Mouse (Mus musculus) midbrain, embryonic 10.5 days (tissue): ENCODE data around the gene Itch. TPM values are rescaled to one million over a fixed set of nuclear protein-coding genes. Genes with fewer than 3 reads are reported as not detected.
A peak's percentile ranks its signal among the peaks of the same experiment; 100 is the strongest.

Experiments
- DNase-seq: peaks from one replicate; pipeline ENCODE4 v3.0.0-alpha.2; 2017; ENCODE audit warnings: low spot score
- H3K27ac ChIP-seq: fragments of 300-500 bp; sonication (generic); replicated peaks from 2 replicates; pipeline ENCODE4 v1.5.1; 2016; ENCODE audit warnings: mild to moderate bottlenecking
- H3K27me3 ChIP-seq: fragments of 300-500 bp; sonication (generic); 2 replicates; pipeline ENCODE4 v1.6.1; 2016; ENCODE audit warnings: low read depth, mild to moderate bottlenecking; ENCODE audit not compliant: poor library complexity, severe bottlenecking
- H3K36me3 ChIP-seq: fragments of 300-500 bp; sonication (generic); 2 replicates; pipeline ENCODE4 v1.6.1; 2016; ENCODE audit warnings: mild to moderate bottlenecking, moderate library complexity
- H3K4me1 ChIP-seq: fragments of 300-500 bp; sonication (generic); 2 replicates; pipeline ENCODE4 v1.6.1; 2016
- H3K4me3 ChIP-seq: fragments of 300-500 bp; sonication (generic); 2 replicates; pipeline ENCODE4 v1.5.1; 2016; ENCODE audit warnings: mild to moderate bottlenecking, moderate library complexity
- H3K9me3 ChIP-seq: fragments of 300-500 bp; sonication (generic); replicated peaks from 2 replicates; pipeline ENCODE4 v1.6.1; 2016; ENCODE audit warnings: mild to moderate bottlenecking
- WGBS: fragments of 180-500 bp; shearing (Covaris S2); methylation state at CpG from one replicate; pipeline ENCODE4 v1.1.7; 2016; 5-methylcytosine and 5-hydroxymethylcytosine counted together
- polyA plus RNA-seq: library from polyadenylated mRNA; unstranded; fragments of >200 nt; fragmentation: Nextera tagmentation; extraction: Ambion mirVana; gene quantifications from 2 replicates; pipeline ENCODE4 v1.2.1, GENCODE M21; 2016

The Itch gene
- polyA plus RNA-seq, 1 experiment from 2014 or later = 54.6 TPM

DNA sequence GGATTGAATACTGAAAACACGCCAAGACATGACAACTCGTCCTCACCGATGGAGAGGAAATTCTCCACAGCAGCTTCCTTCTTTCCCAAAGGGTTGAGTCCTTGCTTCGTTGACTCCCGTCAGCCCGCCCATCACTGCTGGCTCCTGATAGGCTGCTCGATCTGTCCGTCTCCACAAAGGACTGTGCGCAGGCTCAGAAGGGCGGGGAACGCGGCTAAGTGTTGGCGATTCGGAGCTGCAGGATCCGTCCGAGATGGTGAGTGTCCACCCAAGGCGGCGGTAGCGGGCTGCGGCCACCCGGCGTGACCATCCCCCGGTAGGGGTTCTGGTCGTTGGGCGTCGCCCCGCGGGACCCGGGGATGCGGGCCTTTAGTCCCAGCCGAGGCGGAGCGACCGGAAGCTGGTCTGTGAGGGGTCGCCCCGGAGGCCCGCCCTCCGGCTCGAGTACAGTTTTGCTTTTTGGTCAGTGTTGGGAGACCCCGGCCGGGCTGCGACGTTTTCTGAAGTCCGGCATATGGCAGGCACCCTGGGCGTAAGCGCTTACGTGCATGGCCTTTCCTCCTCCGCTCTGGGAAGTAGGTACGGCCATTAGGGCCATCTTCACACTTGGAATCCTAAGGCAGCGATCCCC, 103.2 kb downstream of the Itch start, which contains the start of gene Dynlrb1:
Gene Dynlrb1, plus strand, starts transcription at position 172 of the 631 bp plus-strand sequence.
- DNase-seq = peak; percentile 97
- under 1% methylated on average over 50 of the region's 50 CpGs for WGBS
- Histone ChIP-seq H3K27ac (peak within 1 kb of the TSS; percentile 94), H3K27me3 (no peaks in the 10 kb centered on the region), H3K4me1 (peaks cover 25% of the 10 kb centered on the region), H3K4me3 (peak within 1 kb of the TSS; percentile 72), H3K36me3 (peaks cover 8% of the 10 kb centered on the region), H3K9me3 (no peaks in the 10 kb centered on the region)

DNA sequence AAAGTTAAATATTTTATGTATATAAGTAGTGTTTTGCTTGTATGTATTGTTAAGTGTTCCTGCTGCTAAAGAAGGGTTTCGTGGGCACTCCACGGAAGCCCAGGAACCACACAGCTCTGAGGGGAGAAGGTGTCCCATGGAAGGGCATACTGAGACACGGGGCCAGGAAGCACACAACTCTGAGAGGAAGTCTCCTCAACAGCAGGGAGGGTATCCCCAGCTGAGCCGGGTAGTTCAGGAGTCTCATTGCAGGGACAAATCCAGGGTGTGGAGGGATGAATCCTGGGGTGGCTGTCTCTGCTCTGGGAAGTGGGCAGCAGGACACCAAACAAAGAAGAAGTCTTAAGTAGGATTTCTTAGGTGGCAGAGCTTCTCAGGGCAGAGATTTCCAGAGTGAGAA, 104.0 kb downstream of the Itch start:
- no peaks in the 10 kb centered on the region for H3K27me3 ChIP-seq
- peak overlapping the region; percentile 72 for H3K4me3 ChIP-seq
- H3K9me3 ChIP-seq = no peaks in the 10 kb centered on the region
- WGBS = 22% methylated on average over 4 of the region's 4 CpGs
- no peak for DNase-seq
- peaks cover 14% of the 10 kb centered on the region for H3K36me3 ChIP-seq
- peak overlapping the region; percentile 94 for H3K27ac ChIP-seq
- H3K4me1 ChIP-seq = peaks cover 25% of the 10 kb centered on the region

DNA sequence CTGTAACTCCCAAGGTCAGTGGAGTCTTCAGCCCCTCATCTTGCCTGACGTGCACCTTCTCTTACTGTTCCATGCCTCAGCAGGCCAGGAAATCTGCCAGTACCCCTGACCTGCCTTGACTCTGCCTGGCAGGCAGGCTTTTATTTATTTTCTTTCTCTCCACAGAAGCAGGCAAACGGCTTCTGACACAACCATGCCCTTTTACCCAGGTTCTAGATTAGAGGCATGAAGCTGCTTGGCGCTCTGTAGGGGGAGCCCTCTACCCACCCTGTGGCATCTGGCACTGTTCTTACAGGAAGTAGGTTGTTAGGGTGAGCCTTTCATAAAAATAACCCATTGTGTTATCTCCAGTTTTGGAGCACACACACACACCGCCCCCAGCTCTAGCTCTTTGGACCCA, 107.6 kb downstream of the Itch start:
- Histone ChIP-seq H3K27me3 (no peaks in the 10 kb centered on the region), H3K4me1 (peaks cover 15% of the 10 kb centered on the region), H3K4me3 (no peak overlapping the region), H3K9me3 (no peaks in the 10 kb centered on the region), H3K27ac (no peak overlapping the region), H3K36me3 (peaks cover 50% of the 10 kb centered on the region)
- DNase-seq = no peak
- 80% methylated on average over 4 of the region's 4 CpGs for WGBS

DNA sequence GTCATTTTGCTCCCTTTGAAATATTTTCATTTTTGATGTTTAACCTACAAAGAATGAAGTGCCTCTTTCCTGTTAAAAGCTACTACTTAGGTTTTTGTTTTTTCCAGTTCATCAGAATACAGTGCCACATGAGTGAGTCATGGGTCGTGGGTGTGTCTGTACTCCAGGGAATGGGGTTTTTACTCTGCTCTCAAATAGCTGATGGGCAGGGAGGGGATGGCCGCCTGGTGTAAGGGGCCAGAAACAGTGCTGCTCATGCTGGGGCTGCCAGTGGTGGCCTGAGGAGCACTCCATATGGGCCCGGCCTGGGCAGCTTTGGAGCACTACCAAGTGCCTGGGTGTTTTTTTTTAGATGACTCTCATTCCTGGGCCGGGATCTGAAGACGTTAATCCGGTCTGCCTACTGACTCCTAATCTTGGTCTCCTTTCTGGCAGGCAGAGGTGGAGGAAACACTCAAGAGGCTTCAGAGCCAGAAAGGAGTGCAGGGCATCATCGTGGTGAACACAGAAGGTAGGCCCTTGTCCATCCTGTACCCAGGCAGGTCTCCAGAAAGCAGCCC, 109.1 kb downstream of the Itch start:
- no peak overlapping the region for H3K27ac ChIP-seq
- WGBS = 89% methylated on average over 7 of the region's 7 CpGs
- H3K27me3 ChIP-seq = no peaks in the 10 kb centered on the region
- no peak overlapping the region for H3K4me3 ChIP-seq
- peaks cover 10% of the 10 kb centered on the region for H3K4me1 ChIP-seq
- peaks cover 65% of the 10 kb centered on the region for H3K36me3 ChIP-seq
- H3K9me3 ChIP-seq = no peaks in the 10 kb centered on the region
- no peak for DNase-seq

DNA sequence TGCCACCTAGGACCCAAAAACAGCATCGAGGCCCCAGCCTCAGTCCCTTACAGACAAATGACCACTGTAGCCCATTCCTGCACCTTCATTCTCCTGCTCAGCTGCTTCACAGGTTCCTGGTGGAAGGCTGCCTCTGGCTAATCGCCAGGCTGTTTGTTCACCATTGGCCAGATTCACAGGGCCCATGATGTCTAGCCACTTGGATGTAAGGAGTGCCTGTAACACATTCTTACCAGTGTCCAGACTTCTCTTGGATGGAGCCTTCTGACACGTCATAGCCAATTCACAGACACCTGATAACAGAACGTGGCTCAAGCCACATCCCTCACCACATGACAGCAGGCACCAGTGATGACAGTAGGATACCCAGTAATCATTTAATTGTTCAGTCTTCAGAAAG, 112.9 kb downstream of the Itch start:
- no peaks in the 10 kb centered on the region for H3K27me3 ChIP-seq
- H3K4me1 ChIP-seq = no peaks in the 10 kb centered on the region
- peaks cover 98% of the 10 kb centered on the region for H3K36me3 ChIP-seq
- 94% methylated on average over 4 of the region's 4 CpGs for WGBS
- no peaks in the 10 kb centered on the region for H3K9me3 ChIP-seq
- no peak overlapping the region for H3K27ac ChIP-seq
- DNase-seq = no peak
- H3K4me3 ChIP-seq = no peak overlapping the region

DNA sequence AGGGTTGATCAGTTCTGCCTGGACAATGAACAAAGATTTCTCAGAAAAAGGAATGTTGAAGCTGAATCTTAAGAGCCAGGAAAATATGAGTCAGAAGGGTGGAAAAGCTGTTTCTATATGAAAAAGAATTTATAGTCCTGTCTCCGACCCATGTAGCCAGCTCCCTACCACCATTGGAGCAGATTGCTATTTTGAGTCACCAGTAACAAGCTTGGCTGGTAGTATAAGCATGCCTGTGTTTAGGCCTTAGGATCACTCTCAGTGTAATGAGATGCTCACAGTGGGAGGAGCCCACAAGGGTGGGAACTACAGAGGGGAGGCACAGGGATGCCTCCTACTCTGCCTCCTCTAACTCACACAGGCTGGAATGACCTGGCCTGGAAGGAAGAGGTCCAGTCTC, 114.9 kb downstream of the Itch start:
- 96% methylated on average over 1 of the region's 1 CpGs for WGBS
- H3K4me3 ChIP-seq = no peak overlapping the region
- H3K27me3 ChIP-seq = no peaks in the 10 kb centered on the region
- no peaks in the 10 kb centered on the region for H3K4me1 ChIP-seq
- DNase-seq = no peak
- peaks cover 88% of the 10 kb centered on the region for H3K36me3 ChIP-seq
- no peak overlapping the region for H3K27ac ChIP-seq
- H3K9me3 ChIP-seq = no peaks in the 10 kb centered on the region

DNA sequence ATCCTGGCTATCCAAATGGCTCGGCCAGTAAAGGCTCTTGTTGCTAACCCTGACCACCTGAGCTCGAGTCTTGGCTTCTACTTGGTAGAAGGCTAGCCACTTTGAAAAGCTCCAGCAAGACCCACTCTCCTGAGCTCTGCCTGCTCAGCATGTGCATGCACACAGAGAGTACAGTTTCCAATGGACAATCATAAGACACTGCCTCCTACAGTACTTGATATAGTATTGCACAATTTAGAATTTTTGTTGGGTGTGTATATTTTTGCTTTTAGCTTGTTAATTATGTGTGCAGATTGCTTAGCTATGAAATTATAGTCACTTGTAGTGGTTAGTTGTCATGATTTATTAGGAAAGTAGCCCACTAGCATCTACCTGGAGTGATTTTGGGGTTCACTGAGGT, 115.4 kb downstream of the Itch start:
- no peak for DNase-seq
- Histone ChIP-seq H3K4me3 (no peak overlapping the region), H3K9me3 (no peaks in the 10 kb centered on the region), H3K36me3 (peaks cover 83% of the 10 kb centered on the region), H3K27me3 (no peaks in the 10 kb centered on the region), H3K27ac (no peak overlapping the region), H3K4me1 (no peaks in the 10 kb centered on the region)
- 91% methylated on average over 2 of the region's 2 CpGs for WGBS

DNA sequence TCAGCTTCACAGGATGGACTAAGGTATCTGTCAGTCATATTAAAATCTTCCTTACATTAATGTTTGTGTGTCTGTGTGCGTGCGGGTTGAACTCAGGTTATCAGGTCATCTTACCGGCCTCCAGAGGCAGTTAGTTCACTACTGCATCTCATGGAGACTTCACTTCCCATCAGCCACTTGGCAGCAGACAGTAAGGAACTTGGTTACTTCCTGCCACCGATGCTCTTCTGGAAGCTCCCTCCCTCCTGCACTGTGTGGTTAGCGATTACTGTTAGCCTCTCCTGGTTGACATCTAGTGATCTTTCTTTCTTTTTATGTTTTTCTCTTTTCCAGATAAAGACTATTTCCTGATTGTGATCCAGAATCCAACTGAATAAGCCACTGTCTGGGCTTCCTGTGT, 116.3 kb downstream of the Itch start:
- H3K27ac ChIP-seq = no peak overlapping the region
- no peaks in the 10 kb centered on the region for H3K9me3 ChIP-seq
- no peaks in the 10 kb centered on the region for H3K27me3 ChIP-seq
- H3K4me3 ChIP-seq = no peak overlapping the region
- 93% methylated on average over 5 of the region's 5 CpGs for WGBS
- H3K36me3 ChIP-seq = peaks cover 75% of the 10 kb centered on the region
- H3K4me1 ChIP-seq = no peaks in the 10 kb centered on the region
- DNase-seq = no peak

DNA sequence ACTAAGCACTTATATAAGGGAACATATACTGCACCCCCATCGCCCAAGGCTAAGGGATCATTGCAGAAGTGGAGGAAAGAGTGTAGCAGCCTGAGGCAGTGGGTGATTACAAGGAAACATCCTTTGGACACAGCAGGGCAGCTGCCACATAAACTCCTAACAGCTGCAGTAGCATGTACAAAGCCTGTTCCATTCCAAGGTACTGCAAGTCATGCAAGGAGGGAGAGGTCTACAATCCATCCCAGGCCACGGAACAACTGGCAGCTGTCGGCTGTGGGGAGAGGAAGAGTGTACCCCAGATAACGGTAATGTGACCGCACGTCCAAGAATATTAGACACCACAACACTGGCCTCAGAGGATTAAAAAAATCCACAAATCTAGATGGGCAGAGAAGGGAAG, 132.2 kb downstream of the Itch start:
- no peak overlapping the region for H3K27ac ChIP-seq
- H3K4me1 ChIP-seq = no peaks in the 10 kb centered on the region
- DNase-seq = no peak
- no peak overlapping the region for H3K4me3 ChIP-seq
- H3K9me3 ChIP-seq = no peaks in the 10 kb centered on the region
- H3K36me3 ChIP-seq = no peaks in the 10 kb centered on the region
- no peaks in the 10 kb centered on the region for H3K27me3 ChIP-seq
- WGBS = 94% methylated on average over 6 of the region's 6 CpGs

DNA sequence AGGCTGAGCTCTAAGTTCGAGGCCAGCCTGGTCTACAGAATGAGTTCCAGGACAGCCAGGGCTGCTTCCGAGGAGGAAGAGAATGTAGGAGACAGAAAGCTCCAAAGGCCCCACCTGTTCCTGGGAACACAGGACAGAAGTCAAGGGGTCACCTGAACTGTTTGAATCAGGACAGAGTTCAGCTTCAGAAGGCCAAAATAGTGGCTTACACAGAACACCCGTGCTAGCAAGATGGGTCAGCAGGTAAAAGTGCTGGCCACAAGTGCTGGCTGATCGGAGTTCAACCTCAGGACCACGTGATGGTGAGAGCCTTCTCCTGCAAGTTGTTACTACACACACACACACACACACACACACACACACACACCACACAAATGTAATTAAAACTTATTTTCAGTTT, 133.6 kb downstream of the Itch start:
- H3K4me3 ChIP-seq = no peak overlapping the region
- no peak overlapping the region for H3K27ac ChIP-seq
- no peak for DNase-seq
- WGBS = 87% methylated on average over 5 of the region's 5 CpGs
- no peaks in the 10 kb centered on the region for H3K4me1 ChIP-seq
- no peaks in the 10 kb centered on the region for H3K9me3 ChIP-seq
- H3K27me3 ChIP-seq = no peaks in the 10 kb centered on the region
- H3K36me3 ChIP-seq = no peaks in the 10 kb centered on the region

DNA sequence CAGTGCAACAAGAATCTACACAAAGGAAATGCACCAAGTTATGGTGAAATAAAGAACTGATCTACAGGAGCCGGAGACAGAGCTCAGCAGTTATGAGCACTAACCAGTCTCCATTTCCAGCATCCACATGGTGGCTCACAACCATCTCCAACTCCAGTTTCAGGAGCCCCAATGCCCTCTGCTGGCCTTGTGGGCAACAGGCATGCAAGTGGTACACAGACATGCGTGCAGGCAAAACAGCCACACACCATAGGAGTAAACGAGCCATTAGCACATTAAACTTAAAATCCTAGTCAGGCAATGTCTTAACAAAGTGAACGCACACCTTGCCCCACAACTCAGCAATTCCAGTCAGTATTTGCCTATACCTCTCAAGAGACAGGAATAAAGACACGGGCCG, 138.6 kb downstream of the Itch start:
- Histone ChIP-seq H3K36me3 (no peaks in the 10 kb centered on the region), H3K27me3 (no peaks in the 10 kb centered on the region), H3K27ac (no peak overlapping the region), H3K4me3 (no peak overlapping the region), H3K9me3 (no peaks in the 10 kb centered on the region), H3K4me1 (peaks cover 6% of the 10 kb centered on the region)
- WGBS = 87% methylated on average over 6 of the region's 6 CpGs
- DNase-seq = no peak

DNA sequence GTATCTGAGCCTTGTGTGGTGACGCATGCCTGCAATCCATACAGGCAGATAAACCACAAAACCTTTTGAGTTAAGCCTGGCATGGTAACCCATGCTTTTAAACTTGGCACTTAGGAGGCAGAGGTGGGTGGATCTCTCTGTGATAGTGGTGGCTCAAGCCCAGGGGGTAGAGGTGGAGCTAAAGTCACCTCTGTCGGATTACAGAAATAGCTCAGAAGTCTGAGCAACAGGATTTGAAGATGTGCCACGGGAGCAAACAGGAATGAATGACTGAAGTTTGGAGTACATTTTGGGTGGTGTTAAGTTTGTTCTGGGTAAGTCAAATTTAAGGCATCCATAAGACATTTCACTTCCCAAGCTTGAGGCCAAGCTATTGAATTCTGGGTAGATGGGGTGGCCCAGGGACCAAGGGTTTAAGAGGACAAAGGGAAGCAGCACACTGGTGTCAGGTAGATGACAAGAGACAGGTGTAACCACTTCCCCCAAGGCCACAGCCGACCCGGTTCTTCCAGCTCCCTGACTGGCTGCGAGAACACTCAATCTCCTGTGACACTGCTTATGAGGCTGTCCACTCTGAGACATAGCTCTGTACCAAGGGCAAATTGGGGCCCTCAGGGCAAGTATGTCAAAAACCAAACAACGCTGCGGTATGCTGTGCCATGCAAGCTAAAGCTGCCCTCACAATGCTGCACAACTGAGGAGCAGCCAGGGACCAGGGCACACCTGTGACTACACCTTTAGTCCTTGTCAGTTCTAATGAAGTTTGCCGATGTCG, 139.3 kb downstream of the Itch start:
- H3K27ac ChIP-seq = no peak overlapping the region
- peaks cover 2% of the 10 kb centered on the region for H3K27me3 ChIP-seq
- no peak for DNase-seq
- peaks cover 4% of the 10 kb centered on the region; the same call in 1 of the 2 replicates for H3K36me3 ChIP-seq
- 79% methylated on average over 10 of the region's 10 CpGs for WGBS
- H3K4me3 ChIP-seq = no peak overlapping the region
- H3K9me3 ChIP-seq = no peaks in the 10 kb centered on the region
- H3K4me1 ChIP-seq = peaks cover 13% of the 10 kb centered on the region

DNA sequence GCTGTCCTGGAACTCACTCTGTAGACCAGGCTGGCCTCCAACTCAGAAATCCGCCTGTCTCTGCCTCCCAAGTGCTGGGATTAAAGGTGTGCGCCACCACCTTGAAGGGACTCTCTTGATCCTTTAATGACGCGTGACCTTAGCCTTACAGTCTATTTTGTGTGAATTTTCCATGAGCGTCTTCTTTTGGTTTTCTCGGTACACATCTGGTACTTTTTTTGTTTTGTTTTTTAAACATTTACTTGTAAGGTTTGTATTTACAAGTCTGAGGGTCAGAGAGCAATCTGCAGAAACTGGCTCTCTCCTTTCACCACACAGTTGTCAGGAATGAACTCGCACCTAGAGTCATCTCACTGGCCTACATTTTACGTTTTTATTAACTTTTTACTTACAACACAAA, 140.3 kb downstream of the Itch start:
- H3K27me3 ChIP-seq = peaks cover 6% of the 10 kb centered on the region
- DNase-seq = no peak

More for the DNA sequence above, 140.3 kb downstream of the Itch start:
- 86% methylated on average over 8 of the region's 8 CpGs for WGBS
- Histone ChIP-seq H3K36me3 (peaks cover 14% of the 10 kb centered on the region), H3K4me1 (peaks cover 15% of the 10 kb centered on the region), H3K9me3 (no peaks in the 10 kb centered on the region), H3K27ac (no peak overlapping the region), H3K4me3 (no peak overlapping the region)
